In genomic region chr4:84469400-84469799, GRCm38 (mm10) we compare ENCODE assay signal across 16 mouse cellular contexts.
"Had no signal": no experiment of that assay in that cellular context is flagged by ENCODE, and none has a peak within 500 bp of the region (broad histone marks: within the 10 kb centered on the region; RNA-seq: fewer than 3 reads in every experiment).

No protein-coding gene starts in this region.

- H3K9me3 ChIP-seq: neural tube, embryonic 13.5 days; neural tube, embryonic 15.5 days; stomach, embryonic 15.5 days had no signal

- H3K27me3 ChIP-seq: neural tube, embryonic 13.5 days; neural tube, embryonic 15.5 days; stomach, embryonic 15.5 days had no signal

- DNase-seq: retina, postnatal 1 day; right cerebral cortex, adult 18-20 months; right cerebral cortex, postnatal 14 days; right cerebral cortex, postnatal 25 days; right cerebral cortex, postnatal 4 days; spleen, adult 18-20 months; thymus, adult 18-20 months; thymus, adult 2 months; thymus, postnatal 14 days; thymus, postnatal 25 days; thymus, postnatal 36 days; thymus, postnatal 4 days had no signal

- H3K4me2 ChIP-seq: neural tube, embryonic 13.5 days; neural tube, embryonic 15.5 days; stomach, embryonic 15.5 days had no signal

- H3K36me3 ChIP-seq: neural tube, embryonic 13.5 days; neural tube, embryonic 15.5 days; stomach, embryonic 15.5 days had no signal

- H3K4me3 ChIP-seq: neural tube, embryonic 13.5 days; neural tube, embryonic 15.5 days; stomach, embryonic 15.5 days had no signal

- H3K27ac ChIP-seq: neural tube, embryonic 13.5 days; neural tube, embryonic 15.5 days; stomach, embryonic 15.5 days; stomach, postnatal 0 days had no signal

- H3K4me1 ChIP-seq: neural tube, embryonic 13.5 days; neural tube, embryonic 15.5 days; stomach, embryonic 15.5 days had no signal

- H3K9ac ChIP-seq: neural tube, embryonic 13.5 days; neural tube, embryonic 15.5 days; stomach, embryonic 15.5 days had no signal
